Mouse (Mus musculus) hindbrain, embryonic 13.5 days (tissue): ENCODE measurements at regions not wholly inside any gene's neighbourhood (a gene's known extent, or its start where the extent isn't known, plus 50 kb on each side); places are given as distances from the start of the nearest gene placed in this dataset.

Source experiments
- ATAC-seq: fragments of 200-750 bp; cut with Nextera tagmentation; 2 replicates; pipeline ENCODE4 v1.8.0; 2017; ENCODE audit warnings: moderate TSS enrichment; ENCODE audit not compliant: low FRiP score
- H3K27ac ChIP-seq: fragments of 300-500 bp; sonication (generic); 2 replicates; pipeline ENCODE4 v1.5.1; 2015; ENCODE audit warnings: inconsistent platforms, mild to moderate bottlenecking, moderate library complexity
- H3K27me3 ChIP-seq: fragments of 300-500 bp; sonication (generic); 2 replicates; pipeline ENCODE4 v1.6.1; 2015; ENCODE audit warnings: mild to moderate bottlenecking, inconsistent platforms
- H3K36me3 ChIP-seq: fragments of 300-500 bp; sonication (generic); 2 replicates; pipeline ENCODE4 v1.6.1; 2015; ENCODE audit warnings: mild to moderate bottlenecking, inconsistent platforms
- H3K4me1 ChIP-seq: fragments of 300-500 bp; sonication (generic); replicated peaks from 2 replicates; pipeline ENCODE4 v1.6.1; 2015; ENCODE audit warnings: inconsistent platforms
- H3K4me2 ChIP-seq: fragments of 300-500 bp; sonication (generic); 2 replicates; pipeline ENCODE4 v1.6.1; 2015; ENCODE audit warnings: inconsistent platforms, mild to moderate bottlenecking, moderate library complexity
- H3K4me3 ChIP-seq: fragments of 300-500 bp; sonication (generic); 2 replicates; pipeline ENCODE4 v1.5.1; 2015; ENCODE audit warnings: mild to moderate bottlenecking, inconsistent platforms
- H3K9ac ChIP-seq: fragments of 300-500 bp; sonication (generic); 2 replicates; pipeline ENCODE4 v1.6.1; 2015; ENCODE audit warnings: mild to moderate bottlenecking, inconsistent platforms
- H3K9me3 ChIP-seq: fragments of 300-500 bp; sonication (generic); 2 replicates; pipeline ENCODE4 v1.6.1; 2016; ENCODE audit warnings: inconsistent platforms
- WGBS: fragments of 180-500 bp; shearing (Covaris S2); methylation state at CpG from one replicate; pipeline ENCODE4 v1.1.7; 2015; 5-methylcytosine and 5-hydroxymethylcytosine counted together

- no peaks in the 10 kb centered on the region for H3K36me3 ChIP-seq
- H3K9me3 ChIP-seq: no peaks in the 10 kb centered on the region
- no peak overlapping the region for H3K27ac ChIP-seq
- no peak overlapping the region for H3K4me2 ChIP-seq
- H3K4me3 ChIP-seq: no peak overlapping the region
- H3K9ac ChIP-seq: no peak overlapping the region
- H3K27me3 ChIP-seq: no peaks in the 10 kb centered on the region
- no peaks in the 10 kb centered on the region for H3K4me1 ChIP-seq
- 88% methylated on average over 4 of the region's 4 CpGs for WGBS
- no peak for ATAC-seq
These were observed 421.8 kb downstream of the Meis1 start for GRCm38 (mm10) chr11:18596996-18597395.

- no peak overlapping the region for H3K27ac ChIP-seq
- ATAC-seq: no peak
- no peaks in the 10 kb centered on the region for H3K27me3 ChIP-seq
- no peaks in the 10 kb centered on the region for H3K36me3 ChIP-seq
- H3K4me2 ChIP-seq: no peak overlapping the region
- H3K9me3 ChIP-seq: no peaks in the 10 kb centered on the region
- 95% methylated on average over 1 of the region's 1 CpGs for WGBS
- H3K4me1 ChIP-seq: 0 out of 2 replicates have a peak, but pooled peaks cover 7% of the 10 kb centered on the region
- no peak overlapping the region for H3K4me3 ChIP-seq
- H3K9ac ChIP-seq: no peak overlapping the region
These were observed 428.3 kb downstream of the Meis1 start for GRCm38 (mm10) chr11:18590487-18590886.

DNA sequence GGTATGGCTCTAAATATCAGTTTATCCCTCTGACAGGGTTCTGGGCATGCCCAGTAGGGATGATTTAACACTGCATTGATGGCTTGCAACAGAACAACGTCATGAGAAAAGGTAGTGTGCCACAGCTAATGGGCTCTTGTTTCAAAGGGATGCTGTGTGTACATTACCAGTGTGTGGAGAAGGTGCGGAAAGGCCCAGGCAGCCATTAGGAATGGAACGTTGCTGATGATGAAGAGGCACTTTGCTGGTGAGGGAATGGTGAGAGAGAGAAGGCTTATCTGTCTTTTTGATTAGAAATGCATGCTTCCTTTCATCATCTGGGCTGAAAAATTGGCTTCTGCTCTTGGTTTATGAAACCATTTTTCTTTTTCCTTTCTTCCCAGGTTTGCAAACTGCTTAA, 432.3 kb downstream of the Meis1 start:
- Histone ChIP-seq H3K27ac (peak overlapping the region; percentile 44), H3K27me3 (no peaks in the 10 kb centered on the region), H3K9ac (no peak overlapping the region), H3K9me3 (no peaks in the 10 kb centered on the region), H3K4me3 (no peak overlapping the region), H3K36me3 (no peaks in the 10 kb centered on the region), H3K4me1 (peaks cover 14% of the 10 kb centered on the region), H3K4me2 (no peak overlapping the region)
- WGBS: 70% methylated on average over 3 of the region's 3 CpGs
- no peak for ATAC-seq

DNA sequence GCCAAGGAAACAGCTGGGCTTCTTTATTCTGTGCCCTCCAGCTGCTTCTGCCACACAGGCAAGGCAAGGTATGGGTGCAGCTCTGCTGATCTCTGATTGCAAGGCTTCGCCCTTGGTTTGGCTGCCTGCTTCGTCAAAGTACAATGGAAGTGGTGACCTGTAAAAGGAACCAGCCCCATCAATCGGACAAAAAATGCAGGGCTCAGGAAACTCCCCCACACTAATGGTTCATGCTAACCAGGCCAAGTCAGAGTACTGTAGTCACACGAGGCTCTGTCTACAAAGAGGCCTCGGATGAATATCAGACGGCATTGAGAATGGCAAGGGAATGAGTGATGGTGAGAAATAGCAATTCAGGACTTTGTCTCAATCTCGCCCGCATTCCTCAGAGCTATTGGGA, 433.8 kb downstream of the Meis1 start:
- no peak overlapping the region for H3K9ac ChIP-seq
- H3K36me3 ChIP-seq: no peaks in the 10 kb centered on the region
- no peak overlapping the region for H3K4me3 ChIP-seq
- no peaks in the 10 kb centered on the region for H3K9me3 ChIP-seq
- WGBS: 45% methylated on average over 8 of the region's 8 CpGs
- H3K4me2 ChIP-seq: no peak overlapping the region
- H3K27me3 ChIP-seq: no peaks in the 10 kb centered on the region
- peak overlapping the region; percentile 30; the same call in 1 of the 2 replicates for H3K27ac ChIP-seq
- ATAC-seq: no peak
- peaks cover 14% of the 10 kb centered on the region for H3K4me1 ChIP-seq

DNA sequence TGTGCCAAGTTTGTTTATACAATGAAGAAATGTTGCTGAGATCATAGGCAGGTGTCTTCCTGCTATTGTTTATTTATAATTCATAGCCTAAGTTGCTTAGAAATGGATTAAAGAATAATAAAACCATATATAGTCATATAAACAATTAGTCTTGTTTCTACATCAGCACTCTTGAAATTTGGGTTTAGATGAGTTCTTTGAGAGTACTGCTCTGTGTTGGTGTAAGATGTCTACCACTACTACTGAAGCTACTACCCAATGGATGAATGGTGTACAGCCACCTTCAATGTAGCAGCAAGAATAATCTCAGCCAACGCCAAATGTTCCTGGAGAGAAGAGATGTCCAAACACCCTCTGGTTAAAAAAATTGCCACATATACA, 436.0 kb downstream of the Meis1 start:
- WGBS: 93% methylated on average over 1 of the region's 1 CpGs
- no peak overlapping the region for H3K4me3 ChIP-seq

DNA sequence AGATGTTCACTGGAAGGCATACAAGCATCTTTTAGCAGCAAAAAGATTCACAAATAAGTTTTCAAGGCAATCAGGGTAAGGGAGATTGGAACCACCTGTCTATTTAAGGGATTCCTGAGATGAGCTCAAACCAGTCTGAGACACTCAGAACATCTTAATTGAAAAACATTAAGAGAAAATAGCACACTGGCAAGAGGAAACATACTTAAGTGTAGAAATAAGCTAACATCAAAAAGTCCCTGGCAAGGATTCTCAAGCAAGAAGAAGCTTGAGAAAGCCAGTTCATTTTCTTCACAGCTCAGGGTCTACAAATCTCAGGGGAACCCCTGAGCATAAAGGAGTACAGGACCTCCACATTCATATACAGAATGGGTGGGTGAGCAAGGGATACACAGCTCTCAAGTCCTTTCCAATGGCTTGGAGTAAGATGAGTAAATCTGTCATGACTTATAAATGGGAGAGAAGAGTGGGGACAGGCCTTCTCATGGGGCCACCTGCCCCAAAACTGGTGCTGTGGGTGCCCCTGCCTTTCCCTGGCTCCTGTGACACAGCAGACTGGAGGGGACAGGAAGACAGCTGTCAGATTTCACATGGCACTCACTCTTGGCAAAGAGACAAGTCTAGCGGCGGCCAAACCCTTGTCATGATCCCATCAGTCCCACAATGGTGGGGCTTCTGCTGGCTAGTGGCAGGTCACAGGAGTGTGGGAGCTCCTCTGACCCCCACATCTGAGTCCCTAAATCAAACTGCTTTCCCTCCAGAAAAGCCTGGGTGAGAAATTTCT, 436.6 kb downstream of the Meis1 start:
- ATAC-seq: peak; percentile 43; the same call in 1 of the 2 replicates
- peaks cover 14% of the 10 kb centered on the region for H3K4me1 ChIP-seq
- WGBS: 70% methylated on average over 2 of the region's 2 CpGs
- no peak overlapping the region for H3K9ac ChIP-seq
- H3K36me3 ChIP-seq: no peaks in the 10 kb centered on the region
- H3K27ac ChIP-seq: no peak overlapping the region
- no peak overlapping the region for H3K4me2 ChIP-seq
- no peak overlapping the region for H3K4me3 ChIP-seq
- H3K27me3 ChIP-seq: no peaks in the 10 kb centered on the region
- H3K9me3 ChIP-seq: no peaks in the 10 kb centered on the region

More for the DNA sequence above, 436.0 kb downstream of the Meis1 start:
- H3K4me2 ChIP-seq: no peak overlapping the region
- ATAC-seq: no peak
- no peaks in the 10 kb centered on the region for H3K27me3 ChIP-seq
- no peak overlapping the region for H3K27ac ChIP-seq
- H3K36me3 ChIP-seq: no peaks in the 10 kb centered on the region
- H3K9me3 ChIP-seq: no peaks in the 10 kb centered on the region
- H3K9ac ChIP-seq: no peak overlapping the region
- H3K4me1 ChIP-seq: peaks cover 14% of the 10 kb centered on the region

- peaks cover 12% of the 10 kb centered on the region for H3K4me1 ChIP-seq
- H3K27ac ChIP-seq: no peak overlapping the region
- no peak overlapping the region for H3K4me3 ChIP-seq
- no peaks in the 10 kb centered on the region for H3K9me3 ChIP-seq
- WGBS: 75% methylated on average over 8 of the region's 8 CpGs
- H3K27me3 ChIP-seq: no peaks in the 10 kb centered on the region
- ATAC-seq: peak; percentile 44; the same call in 1 of the 2 replicates
- no peaks in the 10 kb centered on the region for H3K36me3 ChIP-seq
- no peak overlapping the region for H3K9ac ChIP-seq
- H3K4me2 ChIP-seq: no peak overlapping the region
These were observed 437.5 kb downstream of the Meis1 start for GRCm38 (mm10) chr11:18581078-18581800.

GRCm38 (mm10) chr11:18571557-18572209, 447.1 kb downstream of the Meis1 start:
- Histone ChIP-seq H3K9me3 (no peaks in the 10 kb centered on the region), H3K27me3 (no peaks in the 10 kb centered on the region), H3K36me3 (no peaks in the 10 kb centered on the region), H3K4me2 (no peak overlapping the region), H3K27ac (no peak overlapping the region), H3K4me3 (no peak overlapping the region), H3K4me1 (no peaks in the 10 kb centered on the region), H3K9ac (no peak overlapping the region)
- ATAC-seq: no peak
- 88% methylated on average over 4 of the region's 4 CpGs for WGBS

- Histone ChIP-seq H3K36me3 (no peaks in the 10 kb centered on the region), H3K4me3 (no peak overlapping the region), H3K27me3 (no peaks in the 10 kb centered on the region), H3K9ac (no peak overlapping the region), H3K27ac (no peak overlapping the region), H3K9me3 (no peaks in the 10 kb centered on the region), H3K4me2 (no peak overlapping the region), H3K4me1 (0 out of 2 replicates have a peak, but pooled peaks cover 2% of the 10 kb centered on the region)
- WGBS: 87% methylated on average over 2 of the region's 2 CpGs
- no peak for ATAC-seq
These were observed 455.8 kb downstream of the Meis1 start for GRCm38 (mm10) chr11:18563011-18563410.

- no peak overlapping the region for H3K27ac ChIP-seq
- no peaks in the 10 kb centered on the region for H3K36me3 ChIP-seq
- no peak overlapping the region for H3K4me2 ChIP-seq
- no peak overlapping the region for H3K4me3 ChIP-seq
- H3K9me3 ChIP-seq: no peaks in the 10 kb centered on the region
- no peak for ATAC-seq
- 0 out of 2 replicates have a peak, but pooled peaks cover 3% of the 10 kb centered on the region for H3K4me1 ChIP-seq
- 39% methylated on average over 4 of the region's 4 CpGs for WGBS
- H3K9ac ChIP-seq: no peak overlapping the region
- H3K27me3 ChIP-seq: no peaks in the 10 kb centered on the region
These were observed 460.1 kb downstream of the Meis1 start for GRCm38 (mm10) chr11:18558665-18559064.

- no peak overlapping the region for H3K9ac ChIP-seq
- ATAC-seq: no peak
- 81% methylated on average over 2 of the region's 2 CpGs for WGBS
- no peaks in the 10 kb centered on the region for H3K27me3 ChIP-seq
- H3K4me1 ChIP-seq: 0 out of 2 replicates have a peak, but pooled peaks cover 3% of the 10 kb centered on the region
- no peaks in the 10 kb centered on the region for H3K9me3 ChIP-seq
- H3K36me3 ChIP-seq: no peaks in the 10 kb centered on the region
- no peak overlapping the region for H3K4me2 ChIP-seq
- no peak overlapping the region for H3K4me3 ChIP-seq
- no peak overlapping the region for H3K27ac ChIP-seq
These were observed 483.3 kb downstream of the Meis1 start for GRCm38 (mm10) chr11:18535592-18535857.

- Histone ChIP-seq H3K4me3 (no peak overlapping the region), H3K9me3 (no peaks in the 10 kb centered on the region), H3K36me3 (no peaks in the 10 kb centered on the region), H3K9ac (no peak overlapping the region), H3K4me2 (no peak overlapping the region), H3K4me1 (0 out of 2 replicates have a peak, but pooled peaks cover 3% of the 10 kb centered on the region), H3K27me3 (no peaks in the 10 kb centered on the region), H3K27ac (no peak overlapping the region)
- 80% methylated on average over 7 of the region's 7 CpGs for WGBS
- ATAC-seq: no peak
These were observed 483.8 kb downstream of the Meis1 start for GRCm38 (mm10) chr11:18534807-18535591.
